Mouse (Mus musculus): Measurements from ENCODE around the gene Sin3a. TPM values are rescaled to one million over a fixed set of nuclear protein-coding genes. Genes with fewer than 3 reads are reported as not detected.

The Sin3a gene
- polyA plus RNA-seq, 1 experiment from 2014 or later, result 10.4 TPM

DNA sequence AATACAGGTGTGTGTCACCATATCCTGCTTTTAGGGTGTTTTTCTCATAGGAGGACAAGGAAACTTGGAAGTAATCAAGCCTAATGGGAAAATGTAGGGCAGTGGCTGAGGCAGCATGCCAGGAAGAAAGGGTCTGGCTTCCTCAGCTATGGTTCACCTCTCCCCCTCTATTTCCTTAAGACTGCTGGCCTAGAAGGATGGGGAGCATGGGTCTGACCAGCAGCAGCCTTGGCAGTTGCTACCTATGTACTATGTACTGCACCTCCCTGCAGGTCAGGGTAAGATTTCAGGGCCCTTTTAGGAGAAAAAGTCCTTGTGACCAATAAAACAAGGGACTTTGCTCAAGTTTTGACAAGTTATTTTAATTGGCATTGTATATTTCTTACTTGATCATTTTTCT is 57.8 kb downstream of the Sin3a start:
- no peak overlapping the region for H3K9ac ChIP-seq (ENCODE audit: low read length)
- H3K27me3 ChIP-seq (ENCODE audit: control insufficient read depth, insufficient read depth, low read length), result no peaks in the 10 kb centered on the region
- no peak for ATAC-seq (ENCODE audit: low FRiP score, low TSS enrichment)
- no peak for DNase-seq (ENCODE audit: low spot score)
- peak overlapping the region; percentile 76; the same call in 1 of the 2 replicates for H3K4me3 ChIP-seq (ENCODE audit: low read depth, low read length)
- no peaks in the 10 kb centered on the region for H3K9me3 ChIP-seq (ENCODE audit: control insufficient read depth, low read length)
- peaks cover 11% of the 10 kb centered on the region; the same call in 1 of the 2 replicates for H3K36me3 ChIP-seq (ENCODE audit: control insufficient read depth, insufficient read depth, low read length)
- no peaks in the 10 kb centered on the region for H3K4me1 ChIP-seq (replicated peaks; ENCODE audit: control insufficient read depth, insufficient read depth)
- H3K4me2 ChIP-seq (replicated peaks; ENCODE audit: low read depth), result peak overlapping the region; percentile 93
- TF ChIP-seq CTCF (IDR thresholded peaks at IDR 0.05; ENCODE audit: low read depth), result no peak
- no peak overlapping the region for H3K27ac ChIP-seq (replicated peaks)

DNA sequence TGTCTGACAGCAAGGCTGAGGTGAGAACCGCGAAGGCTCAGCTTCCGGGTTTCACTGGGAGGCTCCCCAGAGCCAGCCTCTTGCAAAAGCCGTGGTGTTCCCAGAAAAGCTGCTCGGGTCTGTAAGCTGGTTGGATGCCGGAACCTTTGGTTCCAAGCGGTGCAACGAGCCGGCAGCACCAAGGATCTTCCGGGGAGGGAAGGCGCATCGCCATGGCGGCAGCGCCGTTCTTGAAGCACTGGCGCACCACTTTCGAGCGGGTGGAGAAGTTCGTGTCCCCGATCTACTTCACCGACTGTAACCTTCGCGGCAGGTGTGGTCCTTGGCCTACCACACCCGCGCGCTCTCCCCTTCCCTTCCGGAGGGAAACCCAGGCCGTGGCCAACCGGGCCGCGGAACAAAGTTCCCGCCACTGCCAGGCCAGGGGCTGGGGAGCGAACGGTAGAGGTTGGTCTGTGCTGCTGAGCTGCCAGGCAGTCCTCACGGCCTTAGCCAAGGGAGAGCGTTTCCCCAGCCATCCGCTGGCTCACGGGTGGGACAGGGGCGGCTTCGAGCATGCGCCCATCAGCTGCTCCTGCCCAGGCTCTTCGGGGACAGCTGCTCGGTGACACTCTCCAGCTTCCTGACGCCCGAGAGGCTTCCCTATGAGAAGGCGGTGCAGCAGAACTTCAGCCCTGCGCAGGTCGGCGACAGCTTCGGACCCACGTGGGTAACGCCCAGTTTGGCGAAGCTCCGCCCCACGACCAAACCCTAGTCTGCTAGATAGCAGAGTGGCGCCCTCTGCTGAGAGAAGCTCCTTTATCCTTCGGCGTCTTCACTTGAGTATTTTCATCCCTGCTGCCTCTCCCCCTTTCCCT is 59.0 kb downstream of the Sin3a start, which contains the start of gene Man2c1:
Gene Man2c1, plus strand, starts transcription at position 114 of the 857 bp plus-strand sequence.
- peak; percentile 25 for TF ChIP-seq EP300 (optimal IDR thresholded peaks at IDR 0.05)
- peak; percentile 90 for TF ChIP-seq CTCF (IDR thresholded peaks at IDR 0.05; ENCODE audit: low read depth)
- no peaks in the 10 kb centered on the region for H3K9me3 ChIP-seq (ENCODE audit: control insufficient read depth, low read length)
- H3K27me3 ChIP-seq (ENCODE audit: control insufficient read depth, insufficient read depth, low read length), result no peaks in the 10 kb centered on the region
- peak within 1 kb of the TSS; percentile 98 for H3K27ac ChIP-seq (replicated peaks)
- H3K4me1 ChIP-seq (replicated peaks; ENCODE audit: control insufficient read depth, insufficient read depth), result no peaks in the 10 kb centered on the region
- WGBS, result under 1% methylated on average over 50 of the region's 58 CpGs
- ATAC-seq (ENCODE audit: low FRiP score, low TSS enrichment) (peak; percentile 91), DNase-seq (ENCODE audit: low spot score) (peak; percentile 94)
- peak within 1 kb of the TSS; percentile 93 for H3K4me2 ChIP-seq (replicated peaks; ENCODE audit: low read depth)
- H3K9ac ChIP-seq (ENCODE audit: low read length), result peak within 1 kb of the TSS; percentile 87
- H3K36me3 ChIP-seq (ENCODE audit: control insufficient read depth, insufficient read depth, low read length), result peaks cover 11% of the 10 kb centered on the region
- H3K4me3 ChIP-seq (ENCODE audit: low read depth, low read length), result peak within 1 kb of the TSS; percentile 76

DNA sequence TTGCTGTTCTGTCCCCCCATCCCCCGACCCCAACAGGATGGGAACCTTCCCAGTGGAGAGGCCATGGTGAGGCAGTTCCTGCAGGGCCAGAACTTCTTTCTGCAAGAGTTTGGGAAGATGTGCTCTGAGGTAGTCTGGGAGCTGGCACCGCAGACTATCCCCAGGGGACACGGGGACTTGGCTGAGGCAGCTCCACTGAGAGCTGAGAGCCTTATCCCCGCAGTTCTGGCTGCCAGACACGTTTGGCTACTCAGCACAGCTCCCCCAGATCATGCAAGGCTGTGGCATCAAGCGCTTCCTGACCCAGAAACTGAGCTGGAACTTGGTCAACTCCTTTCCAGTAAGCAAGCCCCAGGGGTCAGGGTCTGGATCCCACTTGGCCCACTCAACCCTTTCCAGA is 65.4 kb downstream of the Sin3a start:
- WGBS, result 88% methylated on average over 6 of the region's 6 CpGs
- Histone ChIP-seq H3K4me1 (replicated peaks; ENCODE audit: control insufficient read depth, insufficient read depth) (no peaks in the 10 kb centered on the region), H3K27ac (replicated peaks) (no peak overlapping the region), H3K27me3 (ENCODE audit: control insufficient read depth, insufficient read depth, low read length) (no peaks in the 10 kb centered on the region), H3K9me3 (ENCODE audit: control insufficient read depth, low read length) (no peaks in the 10 kb centered on the region), H3K4me2 (replicated peaks; ENCODE audit: low read depth) (no peak overlapping the region), H3K4me3 (ENCODE audit: low read depth, low read length) (no peak overlapping the region), H3K36me3 (ENCODE audit: control insufficient read depth, insufficient read depth, low read length) (peaks cover 13% of the 10 kb centered on the region), H3K9ac (ENCODE audit: low read length) (no peak overlapping the region)
- ATAC-seq (ENCODE audit: low FRiP score, low TSS enrichment) (no peak), DNase-seq (ENCODE audit: low spot score) (no peak)
- TF ChIP-seq EP300 (optimal IDR thresholded peaks at IDR 0.05) (no peak), CTCF (IDR thresholded peaks at IDR 0.05; ENCODE audit: low read depth) (no peak)

DNA sequence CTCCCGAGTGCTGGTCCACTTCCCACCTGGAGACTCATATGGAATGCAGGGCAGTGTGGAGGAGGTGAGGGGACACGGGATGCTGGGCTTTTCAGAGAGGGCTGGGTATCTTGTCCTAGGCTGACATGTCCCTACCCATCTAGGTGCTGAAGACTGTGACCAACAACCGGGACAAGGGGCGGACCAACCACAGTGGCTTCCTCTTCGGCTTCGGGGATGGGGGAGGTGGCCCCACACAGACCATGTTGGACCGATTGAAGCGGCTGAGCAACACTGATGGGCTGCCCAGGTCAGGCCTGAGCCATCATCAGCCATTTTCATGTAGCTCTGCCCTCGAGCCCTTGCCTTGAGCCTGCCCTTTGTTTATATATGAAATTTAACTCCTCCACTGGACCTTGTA is 65.9 kb downstream of the Sin3a start:
- Histone ChIP-seq H3K4me2 (replicated peaks; ENCODE audit: low read depth) (no peak overlapping the region), H3K27ac (replicated peaks) (no peak overlapping the region), H3K9ac (ENCODE audit: low read length) (no peak overlapping the region), H3K36me3 (ENCODE audit: control insufficient read depth, insufficient read depth, low read length) (peaks cover 13% of the 10 kb centered on the region), H3K4me3 (ENCODE audit: low read depth, low read length) (no peak overlapping the region), H3K9me3 (ENCODE audit: control insufficient read depth, low read length) (no peaks in the 10 kb centered on the region), H3K27me3 (ENCODE audit: control insufficient read depth, insufficient read depth, low read length) (no peaks in the 10 kb centered on the region), H3K4me1 (replicated peaks; ENCODE audit: control insufficient read depth, insufficient read depth) (no peaks in the 10 kb centered on the region)
- DNase-seq (ENCODE audit: low spot score), result no peak
- 85% methylated on average over 9 of the region's 9 CpGs for WGBS
- no peak for TF ChIP-seq CTCF (IDR thresholded peaks at IDR 0.05; ENCODE audit: low read depth)
- no peak for TF ChIP-seq EP300 (optimal IDR thresholded peaks at IDR 0.05)
- ATAC-seq (ENCODE audit: low FRiP score, low TSS enrichment), result no peak

DNA sequence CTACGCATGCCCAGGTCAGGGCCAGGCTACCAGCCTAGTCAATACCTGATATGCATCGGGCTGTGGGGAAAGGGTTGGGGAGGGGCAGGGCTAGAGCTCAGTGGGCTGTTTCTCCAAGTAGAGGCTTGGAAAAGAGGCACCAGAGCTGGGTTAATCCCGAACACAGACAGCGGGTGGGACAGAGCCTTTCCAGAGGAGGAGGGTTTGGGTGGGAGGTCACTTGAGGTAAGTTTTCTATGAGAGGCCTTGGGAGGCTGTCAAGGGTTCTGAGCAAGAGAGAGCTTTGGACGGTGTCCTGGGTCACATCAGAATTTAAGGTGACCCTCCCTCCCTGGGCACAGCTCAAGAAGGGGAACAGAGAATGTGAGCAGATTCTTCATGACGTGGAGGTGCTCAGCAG is 66.7 kb downstream of the Sin3a start:
- peaks cover 13% of the 10 kb centered on the region for H3K36me3 ChIP-seq (ENCODE audit: control insufficient read depth, insufficient read depth, low read length)
- no peak overlapping the region for H3K9ac ChIP-seq (ENCODE audit: low read length)

DNA sequence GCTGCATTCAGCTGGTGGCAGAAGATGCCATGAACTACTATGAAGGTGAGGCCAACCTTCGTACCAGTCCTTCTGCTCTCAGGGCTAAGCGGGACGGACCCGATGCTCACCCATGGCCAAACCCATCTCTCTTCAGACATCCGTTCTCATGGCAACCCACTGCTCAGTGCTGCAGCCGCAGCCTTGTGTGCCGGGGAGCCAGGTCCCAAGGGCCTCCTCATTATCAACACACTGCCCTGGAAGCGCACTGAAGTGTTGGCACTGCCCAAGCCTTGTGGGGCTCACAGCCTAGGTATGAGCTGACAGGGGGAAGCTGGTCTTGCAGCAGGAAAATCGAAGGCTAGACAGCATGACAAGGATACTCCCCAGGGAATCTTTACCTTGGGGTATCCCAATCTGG is 67.3 kb downstream of the Sin3a start:
- peaks cover 13% of the 10 kb centered on the region for H3K36me3 ChIP-seq (ENCODE audit: control insufficient read depth, insufficient read depth, low read length)
- ATAC-seq (ENCODE audit: low FRiP score, low TSS enrichment), result no peak
- 90% methylated on average over 9 of the region's 9 CpGs for WGBS

More for the DNA sequence above, 66.7 kb downstream of the Sin3a start:
- WGBS, result 87% methylated on average over 6 of the region's 6 CpGs
- Histone ChIP-seq H3K27me3 (ENCODE audit: control insufficient read depth, insufficient read depth, low read length) (no peaks in the 10 kb centered on the region), H3K27ac (replicated peaks) (no peak overlapping the region), H3K4me2 (replicated peaks; ENCODE audit: low read depth) (no peak overlapping the region), H3K9me3 (ENCODE audit: control insufficient read depth, low read length) (no peaks in the 10 kb centered on the region), H3K4me3 (ENCODE audit: low read depth, low read length) (no peak overlapping the region), H3K4me1 (replicated peaks; ENCODE audit: control insufficient read depth, insufficient read depth) (no peaks in the 10 kb centered on the region)
- ATAC-seq (ENCODE audit: low FRiP score, low TSS enrichment) (no peak), DNase-seq (ENCODE audit: low spot score) (no peak)
- TF ChIP-seq CTCF (IDR thresholded peaks at IDR 0.05; ENCODE audit: low read depth) (no peak), EP300 (optimal IDR thresholded peaks at IDR 0.05) (no peak)

More for the DNA sequence above, 67.3 kb downstream of the Sin3a start:
- no peaks in the 10 kb centered on the region for H3K27me3 ChIP-seq (ENCODE audit: control insufficient read depth, insufficient read depth, low read length)
- no peak for TF ChIP-seq CTCF (IDR thresholded peaks at IDR 0.05; ENCODE audit: low read depth)
- no peak overlapping the region for H3K27ac ChIP-seq (replicated peaks)
- H3K4me1 ChIP-seq (replicated peaks; ENCODE audit: control insufficient read depth, insufficient read depth), result no peaks in the 10 kb centered on the region
- no peak overlapping the region for H3K9ac ChIP-seq (ENCODE audit: low read length)
- H3K4me2 ChIP-seq (replicated peaks; ENCODE audit: low read depth), result no peak overlapping the region
- no peak overlapping the region for H3K4me3 ChIP-seq (ENCODE audit: low read depth, low read length)
- DNase-seq (ENCODE audit: low spot score), result no peak
- no peaks in the 10 kb centered on the region for H3K9me3 ChIP-seq (ENCODE audit: control insufficient read depth, low read length)

Data from stomach, postnatal 0 days (tissue).